Mouse (Mus musculus): ENCODE results near the gene Slc4a1ap.
"Not testable (repeated sequence)": the region's sequence is repeated elsewhere in the genome, so short reads cannot be mapped to it uniquely, and the experiment has no call there.

Slc4a1ap gene

DNA sequence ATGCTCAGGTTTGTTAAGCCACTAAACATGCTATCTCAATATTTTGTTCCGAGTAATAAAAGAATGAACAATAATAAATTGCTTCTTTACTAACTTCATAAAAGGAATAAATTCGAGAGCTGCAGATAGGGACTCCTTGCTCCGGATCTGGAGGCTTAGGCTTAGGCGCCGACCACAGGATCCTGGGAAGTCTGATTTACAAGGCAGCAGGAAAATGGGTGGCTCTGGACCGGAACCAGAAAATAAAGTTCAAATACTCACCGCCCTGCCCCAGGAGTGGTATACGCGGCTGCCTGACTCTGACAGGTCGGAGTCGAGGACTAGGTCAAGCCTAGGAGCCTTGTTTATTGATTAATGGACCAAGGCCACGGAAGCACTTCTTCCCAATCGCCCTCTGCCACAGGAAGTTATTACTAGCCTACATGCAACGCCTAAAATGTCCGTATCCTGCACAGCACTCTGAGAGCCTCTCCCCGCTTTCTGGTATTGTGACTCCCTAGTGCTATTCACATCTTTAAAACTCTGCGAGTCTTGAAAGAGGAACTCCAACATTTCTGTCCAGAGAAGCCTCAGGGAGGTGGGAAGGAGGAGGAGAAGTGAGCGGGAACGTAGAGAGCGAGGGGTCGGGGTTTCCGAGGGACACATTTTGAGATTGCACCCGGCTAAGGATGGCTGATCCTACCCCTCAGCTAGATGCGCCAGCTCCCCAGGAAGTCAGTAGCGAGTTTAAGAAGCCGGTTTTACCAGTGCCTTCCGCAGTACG is at the start of gene Slc4a1ap:
Gene Slc4a1ap (plus strand): TSS at position 642 of the 763 bp plus-strand sequence.
- peak; percentile 83 for DNase-seq

DNA sequence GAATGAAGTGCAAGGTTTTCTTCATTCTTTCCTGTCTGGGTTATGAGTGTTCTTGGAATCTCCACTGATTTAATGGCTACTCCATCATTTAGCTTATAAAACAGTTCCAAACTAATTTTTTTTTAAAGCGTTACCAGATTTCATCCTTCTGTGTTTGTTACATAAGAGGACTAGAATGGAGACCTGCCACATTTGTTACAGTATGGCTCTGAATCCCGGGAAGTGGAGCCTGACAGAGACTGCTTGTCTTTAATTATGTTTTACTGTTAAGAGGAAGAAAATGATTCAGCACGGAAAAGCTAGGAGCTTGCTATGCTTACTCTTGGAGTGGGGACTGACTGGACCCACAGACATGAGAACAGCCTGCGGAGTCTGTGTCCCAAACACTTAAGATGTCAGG is 46.3 kb upstream of the Slc4a1ap start:
- no peak for DNase-seq

- DNase-seq: no peak
Measured at GRCm38 (mm10) chr5:31485440-31485839, 41.4 kb upstream of the Slc4a1ap start, which contains the start of gene 4930548H24Rik. Gene 4930548H24Rik, plus strand, starts transcription at chr5:31485740.

DNA sequence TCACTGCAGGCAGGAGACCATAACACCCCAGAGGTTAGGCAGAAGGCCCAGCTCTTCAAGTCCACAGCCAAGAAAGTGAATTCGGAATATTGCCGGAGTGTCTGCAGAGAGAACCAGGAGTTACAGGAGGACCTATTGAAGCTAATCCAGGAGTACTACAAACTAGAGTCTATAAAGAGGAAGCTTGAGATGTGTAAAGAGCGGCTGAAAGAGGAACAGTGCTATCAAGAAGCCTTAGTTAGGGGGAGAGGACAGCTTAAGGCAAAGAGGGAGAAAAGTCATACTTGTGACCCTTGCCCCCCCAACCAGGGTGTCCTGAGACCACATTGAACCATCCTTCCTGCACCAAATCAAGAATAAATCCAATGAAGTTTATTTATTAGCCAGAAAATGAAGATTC is 38.9 kb upstream of the Slc4a1ap start:
- no peak for DNase-seq

GRCm38 (mm10) chr5:31489116-31489769 is 37.6 kb upstream of the Slc4a1ap start:
- DNase-seq: no peak

DNA sequence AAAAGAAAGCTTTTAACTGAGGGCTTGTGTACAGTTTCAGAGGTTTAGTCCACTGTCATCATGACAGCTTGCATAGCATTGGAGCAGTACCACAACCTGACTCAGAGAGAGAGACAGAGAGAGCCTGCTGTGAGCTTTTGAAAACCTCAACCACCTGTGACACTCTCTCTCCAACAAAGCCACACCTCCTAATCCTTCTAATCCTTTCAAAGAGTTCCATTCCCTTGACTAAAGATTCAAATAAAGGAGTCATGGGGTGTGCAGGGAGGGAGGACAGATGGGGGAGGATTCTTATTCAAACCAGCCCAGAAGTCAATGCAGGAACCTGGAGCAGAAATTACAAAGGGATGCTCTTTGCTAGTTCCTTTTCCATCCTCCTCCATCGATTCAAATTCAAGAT is 34.8 kb upstream of the Slc4a1ap start:
- no peak for DNase-seq

DNA sequence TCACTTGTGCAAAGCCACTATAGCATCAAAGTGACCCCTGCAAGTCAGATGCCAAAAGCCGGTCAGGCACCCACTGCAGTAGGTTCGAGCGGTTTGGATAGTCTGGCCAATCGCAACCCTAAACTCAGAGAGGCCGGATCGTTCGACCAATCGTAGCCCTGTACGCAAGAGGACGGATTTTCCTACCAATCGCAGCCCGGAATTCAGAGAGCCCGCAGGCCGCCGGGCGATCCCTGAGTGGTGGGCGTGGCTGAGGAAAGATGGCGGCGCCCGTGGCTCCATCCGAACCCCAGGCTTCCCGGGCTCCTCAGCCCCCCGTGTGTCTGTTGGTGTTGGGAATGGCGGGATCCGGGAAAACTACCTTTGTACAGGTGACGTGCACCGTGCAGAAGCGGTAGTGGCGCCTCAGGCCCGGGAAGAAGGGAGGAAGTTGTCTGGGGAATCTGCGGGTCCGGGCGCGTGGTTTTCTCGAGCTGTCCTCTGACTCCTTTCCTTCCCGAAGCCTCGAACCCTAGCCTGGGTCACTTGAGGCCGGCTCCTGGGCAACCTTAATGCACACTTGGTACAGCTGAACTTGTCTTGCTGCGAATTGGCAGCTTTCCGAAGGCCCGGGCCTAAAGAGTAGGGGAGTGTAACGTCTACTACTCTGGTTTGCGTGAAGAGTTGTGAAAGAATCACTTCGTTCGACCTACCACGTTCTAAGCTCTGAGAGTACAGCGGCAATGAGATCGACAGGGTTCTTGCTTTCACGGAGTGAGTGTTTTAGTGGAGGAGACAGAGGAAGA is 32.1 kb upstream of the Slc4a1ap start, which contains the start of gene Gpn1:
Gene Gpn1 (plus strand): TSS at position 229 of the 785 bp plus-strand sequence.
- DNase-seq: peak; percentile 88

DNA sequence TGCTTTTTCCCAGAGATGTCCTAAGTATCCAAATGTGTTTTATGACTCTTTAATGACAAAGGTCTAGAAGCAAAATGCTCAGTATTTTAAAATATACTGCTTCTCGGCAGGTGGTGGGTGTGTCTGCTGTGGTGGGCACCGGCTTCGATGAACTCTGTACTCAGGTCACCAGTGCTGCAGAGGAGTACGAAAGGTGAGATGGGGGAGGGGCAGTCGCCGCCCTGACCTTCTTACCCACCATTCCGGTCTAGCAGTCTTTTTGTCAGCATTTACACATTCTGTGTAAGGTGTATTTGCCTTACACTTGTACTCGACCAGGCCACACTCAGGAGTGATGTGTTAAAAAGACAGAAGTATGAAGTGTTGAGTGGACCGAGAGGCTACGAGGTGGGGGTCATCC is 22.0 kb upstream of the Slc4a1ap start:
- no peak for DNase-seq

DNA sequence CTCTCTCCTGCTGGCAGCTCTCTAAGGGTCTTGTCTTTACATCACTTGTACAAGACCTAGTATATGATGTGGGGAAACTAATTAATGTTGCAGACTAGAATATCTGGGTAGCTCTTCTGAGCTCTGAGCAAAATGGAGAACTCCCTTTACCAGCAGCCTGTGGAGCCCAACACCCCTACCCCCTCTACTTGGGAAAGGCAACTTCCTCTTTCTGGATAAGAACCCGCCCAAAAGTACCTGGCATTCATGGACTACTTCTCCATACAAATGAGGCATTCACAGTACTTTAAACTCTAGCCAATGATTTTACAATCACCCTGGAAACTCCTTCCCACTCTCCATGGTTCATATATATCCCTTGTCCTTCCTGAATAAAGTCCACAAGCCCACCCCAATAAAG is 14.3 kb upstream of the Slc4a1ap start:
- DNase-seq: no peak

DNA sequence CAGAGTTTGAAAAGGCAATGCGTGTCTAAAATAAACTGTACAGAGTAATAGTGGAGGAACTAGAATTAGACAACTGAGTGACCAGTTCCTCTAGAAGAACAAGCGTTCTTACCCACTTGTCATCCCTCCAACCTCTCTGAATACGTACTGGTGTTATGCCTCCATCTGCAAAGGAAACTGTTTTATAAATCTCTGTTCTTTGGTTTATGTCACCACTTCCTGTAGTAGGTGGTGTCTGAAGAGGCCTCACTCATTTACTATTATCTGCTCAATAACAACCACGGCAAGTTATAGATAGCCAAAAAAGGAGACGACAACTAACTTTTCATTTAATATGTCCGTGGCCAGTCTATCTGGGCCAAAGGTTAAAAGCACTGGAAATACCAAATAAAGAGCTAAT is 6.2 kb upstream of the Slc4a1ap start:
- DNase-seq: no peak

GRCm38 (mm10) chr5:31527117-31527680 is 404 bp downstream of the Slc4a1ap start:
- DNase-seq: no peak

DNA sequence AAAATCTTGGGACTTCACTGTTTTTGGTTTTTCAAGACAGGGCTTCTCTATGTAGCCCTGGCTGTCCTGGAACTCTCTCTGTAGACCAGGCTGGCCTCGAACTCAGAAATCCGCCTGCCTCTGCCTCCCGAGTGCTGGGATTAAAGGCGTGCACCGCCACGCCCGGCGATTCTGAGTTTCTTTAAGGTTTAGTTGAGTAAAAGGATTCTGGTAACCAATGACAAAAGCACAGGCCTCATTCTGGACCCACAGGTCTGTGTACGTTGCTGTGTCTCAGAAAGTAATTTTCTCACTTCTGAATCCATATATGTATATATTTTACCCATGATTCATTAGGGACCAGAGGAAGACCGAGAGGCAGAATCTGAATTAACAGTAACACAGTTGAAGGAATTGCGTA is 912 bp downstream of the Slc4a1ap start, which contains the start of gene Supt7l:
Gene Supt7l (minus strand): TSS at position 101 of the 400 bp plus-strand sequence.
- DNase-seq: not testable (repeated sequence)

- no peak for DNase-seq
Measured at GRCm38 (mm10) chr5:31528560-31528959, 1.8 kb downstream of the Slc4a1ap start.

- no peak for DNase-seq
Measured at GRCm38 (mm10) chr5:31535228-31535627, 8.4 kb downstream of the Slc4a1ap start.

GRCm38 (mm10) chr5:31559401-31559800 is 32.6 kb downstream of the Slc4a1ap start:
- DNase-seq: no peak

DNA sequence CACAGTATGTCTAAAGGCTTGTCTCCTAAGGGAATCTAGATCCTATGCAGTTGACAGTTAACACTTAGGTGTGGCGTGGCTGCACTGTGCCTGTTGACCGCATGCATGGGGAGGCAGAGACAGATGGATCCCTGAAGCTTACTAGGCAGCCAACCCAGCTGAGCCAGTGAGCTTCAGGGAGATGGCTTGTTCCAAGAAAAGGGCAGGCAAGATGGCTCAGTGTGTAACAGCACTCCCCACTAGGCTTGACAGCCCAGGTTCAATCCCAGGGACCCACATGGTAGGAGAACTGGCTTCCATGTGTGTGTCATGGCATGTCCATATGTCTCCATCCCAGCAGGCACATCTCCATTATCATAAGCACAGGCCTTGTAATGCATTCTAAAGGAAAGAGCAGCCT is 33.6 kb downstream of the Slc4a1ap start:
- no peak for DNase-seq

DNA sequence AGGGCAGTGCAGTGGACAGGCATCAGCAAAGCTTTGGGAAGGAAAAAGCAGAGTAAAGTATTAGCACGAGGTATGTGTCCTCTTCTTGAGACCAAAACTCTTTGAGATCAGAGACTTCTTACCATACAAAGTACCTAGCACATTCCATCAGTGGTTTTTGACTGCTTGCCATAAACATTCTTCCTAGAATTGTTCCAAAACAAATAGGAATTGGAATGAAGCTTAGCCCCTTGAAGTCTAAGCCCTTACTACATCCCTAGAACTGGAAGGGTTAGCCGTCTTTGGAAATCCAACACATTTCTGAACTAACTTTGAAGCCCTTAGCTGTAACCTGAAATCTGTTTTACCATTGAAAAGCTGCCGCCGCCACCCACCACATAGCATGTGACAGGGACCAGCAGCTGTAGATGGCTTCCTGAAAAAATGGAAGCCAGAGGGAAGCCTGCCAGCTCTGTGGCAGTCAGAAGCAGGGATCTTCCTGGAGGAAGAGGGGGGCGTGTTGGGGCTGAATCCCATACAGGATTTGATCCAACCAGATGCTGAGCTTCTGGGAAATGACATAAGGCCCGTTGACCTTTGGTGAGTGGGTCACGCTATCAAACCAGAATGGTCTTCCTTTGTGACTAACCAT is 35.4 kb downstream of the Slc4a1ap start:
- DNase-seq: no peak

GRCm38 (mm10) chr5:31563496-31563895 is 36.7 kb downstream of the Slc4a1ap start:
- DNase-seq: peak; percentile 70

DNA sequence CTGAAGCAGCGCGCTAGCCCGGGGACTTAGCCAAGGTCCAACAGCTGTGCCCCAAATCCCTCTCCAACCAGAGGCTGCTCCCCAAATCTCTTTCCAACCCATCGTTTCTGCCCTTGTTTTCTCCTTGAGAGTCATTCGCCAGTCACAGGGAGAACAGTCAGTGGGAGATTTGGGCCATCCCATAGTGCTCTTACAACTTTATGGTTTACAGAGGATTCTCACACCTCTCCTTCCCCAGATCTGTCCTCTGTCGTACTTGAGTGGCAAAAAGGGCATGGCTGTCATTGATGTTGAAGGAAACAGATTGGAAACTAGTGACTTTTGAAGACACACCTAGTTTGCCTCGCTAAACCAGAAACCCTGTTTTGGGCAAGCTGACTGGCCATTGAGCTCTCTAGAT is 37.1 kb downstream of the Slc4a1ap start:
- DNase-seq: no peak

- no peak for DNase-seq
Measured at GRCm38 (mm10) chr5:31564976-31565375, 38.2 kb downstream of the Slc4a1ap start.

- no peak for DNase-seq
Measured at GRCm38 (mm10) chr5:31566026-31566425, 39.2 kb downstream of the Slc4a1ap start.

DNA sequence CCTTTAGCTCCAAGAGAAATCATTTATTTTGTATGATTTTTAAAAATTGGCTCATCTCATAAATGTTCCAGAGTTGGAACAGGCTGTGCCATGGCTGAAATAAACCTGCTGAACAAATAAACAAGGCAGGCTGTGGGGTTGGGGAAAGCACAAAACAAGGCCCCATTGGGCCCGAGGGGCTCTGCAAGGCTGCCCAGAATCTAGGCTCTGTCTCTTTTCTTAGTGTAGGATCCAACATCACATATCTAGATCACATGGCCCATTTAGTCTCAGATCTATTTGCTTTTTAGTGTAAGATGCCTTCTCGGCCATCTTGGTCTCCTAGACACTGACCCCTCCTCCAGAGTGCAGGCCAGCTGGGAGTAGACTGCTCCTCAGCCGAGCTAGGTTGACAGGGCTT is 39.7 kb downstream of the Slc4a1ap start:
- DNase-seq: no peak
